Mouse (Mus musculus) inflammation-experienced regulatory T-cells (primary cell): ENCODE measurements around the gene Gm5294. TPM values are rescaled to one million over a fixed set of nuclear protein-coding genes. Genes with fewer than 3 reads are reported as not detected.

Experiments
- polyA plus RNA-seq, 2 experiments: library from polyadenylated mRNA; unstranded; fragments of 100-300 nt; shearing (Covaris generic); gene quantifications; one replicate each; pipeline ENCODE4 v1.2.1; 2017

The Gm5294 gene
- not detected for polyA plus RNA-seq

DNA sequence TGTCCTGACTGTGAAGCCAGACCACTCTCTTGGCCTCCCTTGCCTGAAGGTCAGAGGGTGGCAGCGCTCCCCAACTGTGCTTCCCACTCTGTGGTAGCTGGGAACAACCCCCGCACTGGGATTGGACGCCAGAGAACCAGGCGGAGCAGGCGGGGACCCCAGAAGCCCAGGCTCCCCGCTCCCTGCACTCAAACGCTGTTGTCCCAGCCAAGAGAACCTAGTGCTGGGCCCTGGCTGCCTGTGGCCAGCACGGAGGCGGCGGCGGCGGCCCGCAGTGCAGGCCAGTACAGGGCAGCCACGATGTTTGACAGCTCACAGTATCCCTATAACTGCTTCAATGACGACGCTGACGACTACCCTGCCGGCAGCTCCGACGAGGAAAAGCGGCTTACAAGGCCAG is at the start of gene Gm5294:
Gm5294 (plus strand) TSS at position 301 of the 400 bp plus-strand sequence.

Other genes starting within 250 kb of the Gm5294 start
- gene Zfp68, start 200.3 kb upstream of the Gm5294 start, polyA plus RNA-seq = 10 to 100 TPM; 62.8 to 77.4 TPM
- gene A430033K04Rik, start 197.2 kb upstream of the Gm5294 start, polyA plus RNA-seq = 10 to 100 TPM in 1 of 2 experiments, 1 to 10 TPM in 1; 5.6 to 10.7 TPM
- under 1 TPM; 0.88 to 0.98 TPM for gene Fam20c, start 65.6 kb upstream of the Gm5294 start, polyA plus RNA-seq
- under 1 TPM; 0.29 to 0.77 TPM for gene Pdgfa, start 177.3 kb downstream of the Gm5294 start, polyA plus RNA-seq